Mouse (Mus musculus) neural tube, embryonic 14.5 days (tissue): ENCODE data around the gene Nr1h3. TPM values are rescaled to one million over a fixed set of nuclear protein-coding genes. Genes with fewer than 3 reads are reported as not detected.
"Not testable (repeated sequence)": the region's sequence is repeated elsewhere in the genome, so short reads cannot be mapped to it uniquely, and the experiment has no call there.

Source experiments
- ATAC-seq: fragments of 200-750 bp; cut with Nextera tagmentation; 2 replicates; pipeline ENCODE4 v1.8.0; 2017; ENCODE audit warnings: low read depth, mild to moderate bottlenecking, moderate TSS enrichment, moderate library complexity
- H3K27ac ChIP-seq: fragments of 300-500 bp; sonication (generic); 2 replicates; pipeline ENCODE4 v1.5.1; 2014; ENCODE audit warnings: low read depth, mild to moderate bottlenecking, control low read depth, low read length, moderate library complexity, mixed read lengths
- H3K27me3 ChIP-seq: fragments of 300-500 bp; sonication (generic); 2 replicates; pipeline ENCODE4 v1.6.1; 2014; ENCODE audit warnings: low read length; ENCODE audit not compliant: control insufficient read depth, insufficient read depth
- H3K36me3 ChIP-seq: fragments of 300-500 bp; sonication (generic); 2 replicates; pipeline ENCODE4 v1.6.1; 2014; ENCODE audit warnings: low read length, mixed read lengths; ENCODE audit not compliant: control insufficient read depth, insufficient read depth
- H3K4me1 ChIP-seq: fragments of 300-500 bp; sonication (generic); 2 replicates; pipeline ENCODE4 v1.6.1; 2014; ENCODE audit warnings: low read length; ENCODE audit not compliant: control insufficient read depth, insufficient read depth
- H3K4me2 ChIP-seq: fragments of 300-500 bp; sonication (generic); 2 replicates; pipeline ENCODE4 v1.6.1; 2014; ENCODE audit warnings: mild to moderate bottlenecking, low read depth, low read length, control low read depth
- H3K4me3 ChIP-seq: fragments of 300-500 bp; sonication (generic); 2 replicates; pipeline ENCODE4 v1.5.1; 2014; ENCODE audit warnings: low read depth, low read length, control low read depth, mixed read lengths
- H3K9ac ChIP-seq: fragments of 300-500 bp; sonication (generic); replicated peaks from 2 replicates; pipeline ENCODE4 v1.6.1; 2014; ENCODE audit warnings: low read depth, mild to moderate bottlenecking, control low read depth, low read length, mixed read lengths
- H3K9me3 ChIP-seq: fragments of 300-500 bp; sonication (generic); 2 replicates; pipeline ENCODE4 v1.6.1; 2016; ENCODE audit warnings: low read length; ENCODE audit not compliant: control insufficient read depth
- WGBS: fragments of 180-500 bp; shearing (Covaris S2); extraction: QIAGEN DNeasy Blood & Tissue Kit; methylation state at CpG from one replicate; pipeline ENCODE4 v1.1.7; 2014; 5-methylcytosine and 5-hydroxymethylcytosine counted together
- polyA plus RNA-seq: library from polyadenylated mRNA; unstranded; fragments of >200 nt; fragmentation: Nextera tagmentation; extraction: Ambion mirVana; gene quantifications from 2 replicates; pipeline ENCODE4 v1.2.1, GENCODE M21; 2014

Nr1h3 gene
- polyA plus RNA-seq = 1.7 and 2.1 TPM in 2 replicates

DNA sequence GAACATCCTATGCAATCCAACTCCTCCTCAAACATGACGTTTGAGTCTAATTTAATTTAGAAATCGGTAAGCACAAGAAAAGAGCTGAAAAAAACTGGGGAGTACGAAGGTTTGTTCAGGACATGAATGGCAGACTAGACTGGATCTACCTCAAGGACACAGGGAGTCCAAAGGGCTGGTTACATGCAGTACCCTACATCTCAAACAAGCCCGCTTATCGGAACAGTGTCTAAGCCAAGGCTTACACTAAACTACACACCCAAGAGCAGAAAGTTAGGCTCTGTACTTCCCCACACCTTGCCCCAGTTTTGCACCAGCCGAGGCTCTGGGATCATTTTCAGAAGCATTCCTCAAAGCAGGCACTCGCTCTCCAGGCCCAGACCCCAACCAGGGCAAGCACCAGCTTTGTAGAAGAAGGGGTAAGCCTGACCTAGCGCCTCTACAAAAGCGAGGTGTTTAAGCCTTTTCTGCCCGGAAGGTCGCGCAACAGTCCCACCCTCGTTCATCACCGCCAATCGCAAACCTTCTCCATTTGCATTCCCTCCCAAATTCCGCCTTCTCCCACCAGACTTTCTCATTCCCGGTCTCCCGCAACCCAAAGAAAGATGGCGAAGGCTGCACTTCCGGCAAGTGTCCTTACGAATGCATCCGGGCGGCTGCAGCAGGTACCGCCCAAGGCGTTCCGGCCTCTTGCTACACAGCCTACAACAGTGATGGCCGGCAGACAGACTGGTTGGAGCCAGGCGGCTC lies at the start of gene Nr1h3, which contains the start of gene Acp2:
Gene Nr1h3 (minus strand): TSS at position 613 of the 750 bp plus-strand sequence.
Gene Acp2 (plus strand): TSS at position 664 of the 750 bp plus-strand sequence.
- Histone ChIP-seq H3K9me3 (no peaks in the 10 kb centered on the region), H3K27me3 (no peaks in the 10 kb centered on the region), H3K36me3 (peaks cover 17% of the 10 kb centered on the region), H3K4me3 (peak within 1 kb of the TSS; percentile 83), H3K9ac (peak within 1 kb of the TSS; percentile 88), H3K27ac (peak within 1 kb of the TSS; percentile 83), H3K4me2 (peak within 1 kb of the TSS; percentile 83), H3K4me1 (peaks cover 20% of the 10 kb centered on the region; the same call in 1 of the 2 replicates)
- peak; percentile 98 for ATAC-seq
- 5% methylated on average over 28 of the region's 28 CpGs for WGBS

DNA sequence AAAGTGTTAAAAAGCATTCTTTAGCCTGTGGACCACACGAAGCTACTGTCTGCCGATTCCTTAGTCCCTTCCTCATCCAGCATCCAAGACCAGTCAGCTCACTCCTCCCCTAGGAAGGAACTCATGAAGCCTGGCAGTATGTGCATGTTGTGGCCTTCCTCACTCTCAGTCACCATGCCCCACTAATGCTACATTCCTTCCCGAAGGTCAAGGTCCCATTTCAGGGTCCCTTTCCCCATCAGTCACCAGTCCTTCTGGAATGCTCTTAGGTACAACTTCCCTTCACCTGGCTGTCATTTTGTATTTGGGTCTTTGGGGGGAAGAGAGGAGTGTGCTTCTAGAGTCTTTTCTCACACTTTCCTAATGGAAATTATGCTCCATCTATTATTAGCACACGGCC lies 49.4 kb upstream of the Nr1h3 start:
- 80% methylated on average over 4 of the region's 4 CpGs for WGBS
- H3K4me3 ChIP-seq = no peak overlapping the region
- H3K4me1 ChIP-seq = peaks cover 16% of the 10 kb centered on the region
- no peak overlapping the region for H3K9ac ChIP-seq
- no peak overlapping the region for H3K27ac ChIP-seq
- no peaks in the 10 kb centered on the region for H3K9me3 ChIP-seq
- H3K27me3 ChIP-seq = peaks cover 10% of the 10 kb centered on the region
- H3K4me2 ChIP-seq = no peak overlapping the region
- no peaks in the 10 kb centered on the region for H3K36me3 ChIP-seq
- ATAC-seq = no peak

DNA sequence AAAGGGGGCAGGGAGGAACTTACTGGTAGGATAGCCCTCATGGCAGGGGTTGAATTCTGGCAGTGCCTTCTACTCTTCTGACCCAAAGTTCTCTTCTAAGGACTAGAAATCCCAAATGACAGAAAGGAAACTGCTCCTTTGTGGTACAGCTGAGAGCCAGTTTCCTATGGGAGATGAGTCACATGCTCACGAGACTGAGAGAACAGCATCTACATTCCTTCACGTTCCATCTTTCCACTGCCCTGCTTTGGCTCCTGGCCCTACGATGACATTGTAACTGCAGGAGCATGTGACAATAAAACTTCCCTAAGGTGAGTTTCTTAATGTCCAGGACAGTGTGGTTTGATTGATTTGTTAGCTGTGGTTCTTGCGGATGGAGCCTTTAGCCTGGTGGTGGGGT lies 45.7 kb upstream of the Nr1h3 start:
- Histone ChIP-seq H3K4me3 (no peak overlapping the region), H3K4me2 (no peak overlapping the region), H3K9me3 (no peaks in the 10 kb centered on the region), H3K27ac (no peak overlapping the region), H3K9ac (no peak overlapping the region), H3K36me3 (no peaks in the 10 kb centered on the region), H3K4me1 (no peaks in the 10 kb centered on the region), H3K27me3 (no peaks in the 10 kb centered on the region)
- WGBS = 91% methylated on average over 4 of the region's 4 CpGs
- ATAC-seq = no peak

DNA sequence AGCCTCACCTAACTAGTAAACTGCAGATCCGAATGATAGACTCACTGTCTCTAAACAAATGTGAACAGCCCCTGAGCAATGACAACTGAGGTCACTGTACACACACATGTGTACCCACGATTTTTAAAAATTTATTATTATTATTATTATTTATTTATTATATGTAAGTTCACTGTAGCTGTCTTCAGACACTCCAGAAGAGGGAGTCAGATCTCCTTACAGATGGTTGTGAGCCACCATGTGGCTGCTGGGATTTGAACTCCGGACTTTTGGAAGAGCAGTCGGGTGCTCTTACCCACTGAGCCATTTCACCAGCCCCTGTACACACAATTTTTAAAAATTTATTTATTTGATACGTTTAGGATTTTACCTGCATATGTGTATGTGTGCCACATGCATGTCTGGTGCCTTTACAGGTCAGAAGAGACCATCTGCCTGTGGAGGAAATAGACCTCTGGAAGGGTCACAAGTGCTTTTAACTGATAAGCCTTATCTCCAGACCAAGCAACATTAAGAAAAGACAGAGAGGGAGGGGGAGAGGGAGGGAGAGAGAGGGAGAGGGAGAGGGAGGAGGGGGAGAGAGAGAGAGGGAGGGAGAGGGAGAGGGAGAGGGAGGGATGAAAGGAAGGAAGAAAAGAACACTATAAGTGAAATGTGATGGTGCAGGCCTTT lies 42.1 kb upstream of the Nr1h3 start:
- no peak for ATAC-seq
- WGBS = 86% methylated on average over 5 of the region's 5 CpGs

DNA sequence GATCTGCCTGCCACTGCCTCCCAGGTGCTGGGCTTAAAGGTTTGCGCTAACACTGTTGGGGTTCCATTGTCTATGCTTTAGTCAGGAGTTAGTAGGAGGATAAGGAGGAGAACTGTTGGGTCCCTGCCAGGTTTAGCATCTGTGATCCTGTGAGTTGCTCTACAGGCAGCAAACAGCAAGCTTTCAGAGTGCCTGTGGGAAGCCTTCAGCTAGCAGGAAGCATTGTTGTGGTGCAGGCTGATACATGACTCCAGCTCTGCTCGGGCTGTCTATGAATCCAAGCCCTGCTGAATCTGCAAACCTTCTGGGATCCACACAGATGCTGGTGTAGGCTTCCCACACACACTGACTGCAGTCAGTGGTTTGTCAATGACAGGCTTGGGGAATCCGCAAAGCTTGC lies 40.8 kb upstream of the Nr1h3 start:
- no peak for ATAC-seq
- no peak overlapping the region for H3K4me3 ChIP-seq
- no peaks in the 10 kb centered on the region for H3K9me3 ChIP-seq
- no peak overlapping the region for H3K9ac ChIP-seq
- H3K4me2 ChIP-seq = no peak overlapping the region
- no peaks in the 10 kb centered on the region for H3K36me3 ChIP-seq
- no peaks in the 10 kb centered on the region for H3K27me3 ChIP-seq
- H3K27ac ChIP-seq = no peak overlapping the region
- H3K4me1 ChIP-seq = no peaks in the 10 kb centered on the region
- WGBS = 49% methylated on average over 3 of the region's 3 CpGs

More for the DNA sequence above, 42.1 kb upstream of the Nr1h3 start:
- Histone ChIP-seq H3K4me3 (no peak overlapping the region), H3K27me3 (no peaks in the 10 kb centered on the region), H3K9me3 (no peaks in the 10 kb centered on the region), H3K4me1 (no peaks in the 10 kb centered on the region), H3K36me3 (no peaks in the 10 kb centered on the region), H3K27ac (no peak overlapping the region), H3K4me2 (no peak overlapping the region), H3K9ac (no peak overlapping the region)

DNA sequence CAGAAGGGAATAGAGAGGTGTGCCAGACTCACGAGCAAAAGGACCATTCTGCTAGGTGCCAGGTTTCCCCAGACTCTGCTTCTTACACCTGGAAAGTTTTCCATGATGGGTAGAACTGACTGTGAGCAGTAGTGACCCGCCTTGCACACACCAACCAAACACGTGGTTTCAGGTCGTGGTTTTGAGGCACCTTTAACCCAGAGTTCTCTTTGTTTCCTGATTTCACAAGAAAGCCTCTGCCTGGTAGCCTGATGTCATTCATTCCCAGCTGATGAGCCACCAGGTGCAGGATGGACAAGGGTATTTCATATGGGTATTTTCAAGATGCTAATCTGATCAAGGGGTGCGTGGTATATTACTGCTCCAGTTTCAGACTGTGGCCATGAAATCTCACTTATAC lies 39.9 kb upstream of the Nr1h3 start:
- no peaks in the 10 kb centered on the region for H3K36me3 ChIP-seq
- no peaks in the 10 kb centered on the region for H3K27me3 ChIP-seq
- no peak overlapping the region for H3K27ac ChIP-seq
- H3K9me3 ChIP-seq = no peaks in the 10 kb centered on the region
- H3K4me1 ChIP-seq = no peaks in the 10 kb centered on the region
- ATAC-seq = no peak
- H3K9ac ChIP-seq = no peak overlapping the region
- WGBS = 61% methylated on average over 5 of the region's 5 CpGs
- no peak overlapping the region for H3K4me2 ChIP-seq
- H3K4me3 ChIP-seq = no peak overlapping the region

DNA sequence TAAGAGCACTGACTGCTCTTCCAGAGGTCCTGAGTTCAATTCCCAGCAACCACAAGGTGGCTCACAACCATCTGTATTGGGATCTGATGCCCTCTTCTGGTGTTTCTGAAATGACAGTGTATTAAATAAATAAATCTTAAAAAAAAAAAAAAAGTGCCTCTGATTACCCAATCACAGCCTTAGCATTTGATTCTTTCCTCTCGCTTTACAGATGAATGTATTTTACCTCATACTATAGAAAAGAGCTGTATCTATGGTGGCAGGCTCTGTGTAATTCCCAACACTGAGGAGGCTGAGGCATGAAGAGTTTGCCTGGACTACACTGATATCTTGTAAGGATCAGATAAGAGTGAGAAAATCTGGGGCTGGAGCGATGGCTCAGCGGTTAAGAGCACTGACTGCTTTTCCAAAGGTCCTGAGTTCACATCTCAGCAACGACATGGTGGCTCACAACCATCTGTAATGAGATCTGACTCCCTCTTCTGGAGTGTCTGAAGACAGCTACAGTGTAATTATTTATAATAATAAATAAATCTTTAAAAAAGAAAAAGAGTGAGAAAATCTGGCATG lies 35.0 kb upstream of the Nr1h3 start:
- not testable (repeated sequence) for H3K4me1 ChIP-seq, H3K9ac ChIP-seq, H3K9me3 ChIP-seq, H3K36me3 ChIP-seq, H3K27me3 ChIP-seq
- peak; percentile 59 for ATAC-seq
- H3K27ac ChIP-seq = peak overlapping the region; percentile 76
- peak overlapping the region; percentile 76; the same call in 1 of the 2 replicates for H3K4me2 ChIP-seq
- 26% methylated on average over 4 of the region's 4 CpGs for WGBS
- H3K4me3 ChIP-seq = peak overlapping the region; percentile 54

DNA sequence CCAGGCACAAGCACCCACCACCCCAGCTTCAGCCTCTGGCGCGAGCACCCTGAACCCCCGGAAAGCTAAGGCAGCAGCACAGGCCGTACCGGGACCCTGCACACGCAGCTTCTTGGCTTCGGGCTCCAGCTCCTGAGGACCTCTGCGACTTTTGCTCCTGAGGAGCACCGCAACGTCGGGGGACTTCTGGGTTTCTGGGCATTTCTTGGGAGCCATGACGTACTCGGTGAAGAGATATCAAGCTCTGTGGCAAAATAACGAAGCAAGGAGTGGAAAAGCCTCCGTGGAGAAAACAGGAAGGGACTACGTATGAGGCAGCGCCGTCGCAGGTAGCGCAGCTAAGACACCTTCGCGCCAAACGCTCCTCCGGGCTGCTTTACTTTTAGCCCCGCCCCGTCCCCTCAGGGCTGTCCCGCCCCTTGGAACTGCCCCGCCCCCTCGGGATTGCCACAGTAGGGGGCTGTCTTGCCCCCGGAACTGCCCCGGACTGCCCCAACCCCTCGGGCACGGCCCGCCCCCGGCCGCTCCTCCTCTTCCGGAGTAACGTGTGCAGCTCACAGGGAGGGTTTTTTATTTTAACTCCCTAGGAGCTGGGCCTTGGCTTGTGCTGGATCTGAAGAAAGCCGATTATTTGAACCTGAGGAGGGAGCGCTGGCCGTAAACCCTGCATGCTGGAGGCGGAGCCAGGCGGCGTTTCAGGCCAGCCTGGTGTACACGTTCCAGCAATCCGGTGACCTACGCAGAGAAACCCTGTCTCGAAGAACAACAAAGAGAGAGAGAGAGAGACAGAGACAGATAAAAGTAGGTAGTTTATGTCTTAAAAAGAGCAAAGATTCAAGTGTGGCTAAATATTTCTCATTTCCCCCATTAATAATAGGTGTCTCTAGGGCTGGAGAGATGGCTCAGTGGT lies 34.2 kb upstream of the Nr1h3 start, which contains the start of gene Ddb2:
Gene Ddb2 (minus strand): TSS at position 382 of the 910 bp plus-strand sequence.
- WGBS = under 1% methylated on average over 48 of the region's 48 CpGs
- peak; percentile 98 for ATAC-seq

More for the DNA sequence above, 34.2 kb upstream of the Nr1h3 start, which contains the start of gene Ddb2:
- peak within 1 kb of the TSS; percentile 76 for H3K4me2 ChIP-seq
- no peaks in the 10 kb centered on the region for H3K4me1 ChIP-seq
- peak within 1 kb of the TSS; percentile 76 for H3K27ac ChIP-seq
- H3K9ac ChIP-seq = peak within 1 kb of the TSS; percentile 56
- no peaks in the 10 kb centered on the region for H3K27me3 ChIP-seq
- H3K36me3 ChIP-seq = no peaks in the 10 kb centered on the region
- no peaks in the 10 kb centered on the region for H3K9me3 ChIP-seq
- H3K4me3 ChIP-seq = peak within 1 kb of the TSS; percentile 54
